Mouse (Mus musculus) CD8-positive naive resting alpha-beta T cell, adult 2 months (primary cell): ENCODE data around the gene Syce1.
"Not testable (repeated sequence)": the region's sequence is repeated elsewhere in the genome, so short reads cannot be mapped to it uniquely, and the experiment has no call there.

Source experiments
- DNase-seq, 2 experiments: peaks; one replicate each; pipeline ENCODE4 v3.0.0; 2022; ENCODE audit warnings: low read depth in 2 of 2, low spot score in 2 of 2

Syce1 gene

DNA sequence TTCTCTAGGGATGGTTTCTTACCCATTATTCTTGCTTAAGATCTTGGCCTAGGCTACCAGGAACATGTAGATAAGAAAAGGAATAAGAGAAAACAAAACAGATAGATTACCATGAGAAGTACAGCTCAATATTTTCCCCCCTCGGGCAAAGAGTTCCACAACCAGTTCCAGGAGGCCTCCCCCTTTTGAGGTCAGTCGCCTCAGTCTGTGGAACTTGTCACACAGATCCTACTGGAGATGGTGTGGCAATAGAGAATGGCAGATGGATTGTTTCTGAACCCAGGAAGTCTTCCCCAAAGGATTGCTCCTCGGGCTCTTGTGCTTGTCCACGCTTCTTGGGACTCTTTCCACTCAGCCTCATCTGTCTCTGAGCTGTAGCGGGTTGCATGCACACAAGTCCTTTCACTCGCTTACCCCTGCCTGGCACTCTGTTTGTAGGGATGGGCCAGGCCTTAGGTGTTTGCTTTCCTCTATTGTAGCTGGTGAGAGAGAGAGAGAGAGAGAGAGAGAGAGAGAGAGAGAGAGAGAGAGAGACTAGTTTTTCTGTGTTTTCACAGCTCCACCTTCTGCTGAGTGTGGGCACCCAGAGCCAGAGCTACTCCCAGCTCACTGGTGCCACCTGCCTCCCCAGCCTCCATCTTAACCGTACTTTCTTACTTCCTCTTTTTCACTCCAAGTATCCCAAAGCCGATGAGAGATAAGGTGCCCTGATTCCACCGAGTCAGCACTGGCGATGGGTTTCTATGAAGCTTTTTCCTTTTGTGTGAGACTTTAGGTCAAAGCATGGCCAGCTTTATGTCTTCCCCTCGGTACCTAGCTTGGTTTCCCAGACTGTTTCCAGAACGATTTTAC is 21.5 kb downstream of the Syce1 start:
- no peak for DNase-seq

DNA sequence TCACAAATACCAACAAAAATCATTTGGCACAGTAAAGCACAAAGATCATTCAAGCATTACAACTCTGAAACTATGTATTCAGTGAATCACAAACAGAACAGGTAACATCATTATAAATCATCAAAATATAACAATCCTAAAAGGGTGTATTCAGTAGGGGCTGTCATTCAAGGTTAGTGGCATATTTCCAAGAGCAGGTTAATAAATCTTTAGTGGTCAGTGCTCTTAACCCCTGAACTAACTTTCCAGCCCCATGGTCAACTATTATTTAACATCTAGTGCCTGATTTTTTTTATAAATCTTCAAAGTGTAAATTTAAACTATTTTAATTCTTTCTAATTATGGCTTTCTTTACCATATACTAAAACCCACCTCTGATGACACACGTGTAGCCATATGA is 22.3 kb downstream of the Syce1 start:
- DNase-seq = not testable (repeated sequence)

DNA sequence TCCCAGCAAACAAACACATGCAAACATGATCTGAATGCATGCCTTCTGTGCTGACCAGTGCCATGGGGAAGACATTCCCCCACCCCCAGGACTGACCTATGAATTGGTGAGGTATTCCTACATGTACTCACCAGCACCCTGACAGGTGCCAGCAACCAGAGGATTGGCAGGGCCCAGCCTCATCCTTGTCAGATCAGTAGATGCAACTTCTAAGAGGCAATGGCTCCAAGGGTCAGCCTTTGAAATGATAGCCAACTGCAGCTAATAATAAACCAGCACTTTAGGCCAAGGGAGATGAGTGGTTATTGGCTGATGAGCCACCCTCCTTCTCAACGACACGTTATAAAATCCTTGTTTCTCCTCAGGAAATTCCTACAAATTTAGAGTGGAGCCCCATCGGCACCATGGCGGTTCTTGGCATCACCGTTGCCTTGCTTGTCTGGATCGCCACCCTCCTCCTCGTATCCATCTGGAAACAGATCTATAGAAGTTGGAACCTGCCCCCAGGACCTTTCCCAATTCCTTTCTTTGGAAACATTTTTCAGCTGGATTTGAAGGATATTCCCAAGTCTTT is 24.1 kb downstream of the Syce1 start, which contains the start of gene Cyp2e1:
Gene Cyp2e1, plus strand, starts transcription at position 293 of the 574 bp plus-strand sequence.
- no peak for DNase-seq

GRCm38 (mm10) chr7:140760647-140761046 is 27.0 kb downstream of the Syce1 start:
- no peak for DNase-seq

- no peak for DNase-seq
Measured at GRCm38 (mm10) chr7:140756151-140756854, 31.3 kb downstream of the Syce1 start.

GRCm38 (mm10) chr7:140754556-140754955 is 33.1 kb downstream of the Syce1 start:
- no peak for DNase-seq

DNA sequence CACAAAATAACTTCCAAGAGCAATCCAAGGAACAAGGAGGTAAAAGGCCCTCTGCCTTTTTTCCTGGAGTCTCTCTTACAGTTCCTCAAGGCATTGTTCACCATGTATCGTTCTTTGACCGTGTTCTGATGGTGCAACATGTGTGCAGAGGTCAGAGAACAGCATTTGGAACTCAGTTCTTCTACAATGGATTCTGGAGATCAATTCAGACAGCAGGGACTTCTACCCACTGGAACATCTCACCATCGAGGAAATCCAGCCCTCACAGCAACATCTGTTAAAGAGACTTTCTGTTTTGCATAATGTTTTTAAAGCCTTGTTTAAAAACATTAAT is 38.9 kb downstream of the Syce1 start:
- no peak for DNase-seq

GRCm38 (mm10) chr7:140748116-140748826 is 39.4 kb downstream of the Syce1 start:
- DNase-seq = no peak

- DNase-seq = no peak
Measured at GRCm38 (mm10) chr7:140747402-140747801, 40.2 kb downstream of the Syce1 start.

DNA sequence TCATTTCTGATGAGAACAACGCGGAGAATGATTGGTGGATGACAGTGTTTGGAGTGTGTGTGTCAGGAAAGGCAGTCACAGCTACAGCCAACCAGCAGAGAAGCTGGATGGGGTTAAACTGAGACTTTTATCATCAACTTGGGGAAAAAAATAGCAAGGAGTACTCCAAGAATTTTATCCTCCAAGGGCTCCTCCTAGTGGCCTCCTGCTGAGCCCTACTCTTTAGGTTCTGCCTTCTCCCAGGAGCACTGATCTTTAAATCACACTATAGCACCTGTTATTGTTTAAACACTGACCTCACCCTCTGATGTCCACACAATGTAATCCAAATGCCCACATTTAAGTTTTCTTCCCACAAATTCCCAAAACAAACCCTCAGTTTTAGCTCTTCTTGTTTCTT is 54.5 kb downstream of the Syce1 start:
- no peak for DNase-seq
